Mouse (Mus musculus) thymus, adult 18-20 months (tissue): Measurements from ENCODE around the gene Asb14.
"Not testable (repeated sequence)": the region's sequence is repeated elsewhere in the genome, so short reads cannot be mapped to it uniquely, and the experiment has no call there.

Experiments used
- DNase-seq, 2 experiments: peaks; one replicate each; pipeline ENCODE4 v3.0.0; 2022; ENCODE audit warnings: mixed read lengths in 2 of 2

The Asb14 gene

GRCm38 (mm10) chr14:26894392-26894791 lies at the start of gene Asb14:
TSS of gene Asb14 (plus strand) at chr14:26894557.
- DNase-seq: no peak

GRCm38 (mm10) chr14:26853053-26853452 lies 41.3 kb upstream of the Asb14 start:
- DNase-seq: no peak

GRCm38 (mm10) chr14:26854066-26854465 lies 40.3 kb upstream of the Asb14 start:
- no peak for DNase-seq

- DNase-seq: peak in 1 of 2 experiments; percentile 18
Observed at GRCm38 (mm10) chr14:26858364-26858763, 36.0 kb upstream of the Asb14 start.

- no peak for DNase-seq
Observed at GRCm38 (mm10) chr14:26859024-26859423, 35.3 kb upstream of the Asb14 start.

GRCm38 (mm10) chr14:26867356-26867755 lies 27.0 kb upstream of the Asb14 start:
- no peak for DNase-seq

- DNase-seq: no peak
Observed at GRCm38 (mm10) chr14:26868299-26868698, 26.1 kb upstream of the Asb14 start.

GRCm38 (mm10) chr14:26878756-26879155 lies 15.6 kb upstream of the Asb14 start:
- DNase-seq: peak; percentile 25 to 45

GRCm38 (mm10) chr14:26879976-26880375 lies 14.4 kb upstream of the Asb14 start:
- DNase-seq: no peak

GRCm38 (mm10) chr14:26881700-26882099 lies 12.7 kb upstream of the Asb14 start:
- no peak for DNase-seq

GRCm38 (mm10) chr14:26887244-26887643 lies 7.1 kb upstream of the Asb14 start:
- no peak for DNase-seq

GRCm38 (mm10) chr14:26890777-26891176 lies 3.6 kb upstream of the Asb14 start:
- DNase-seq: no peak

GRCm38 (mm10) chr14:26899490-26899889 lies 5.1 kb downstream of the Asb14 start:
- no peak for DNase-seq

GRCm38 (mm10) chr14:26900893-26901292 lies 6.5 kb downstream of the Asb14 start:
- no peak for DNase-seq

- DNase-seq: no peak
Observed at GRCm38 (mm10) chr14:26907401-26907800, 13.0 kb downstream of the Asb14 start.

- not testable (repeated sequence) for DNase-seq
Observed at GRCm38 (mm10) chr14:26910461-26910860, 16.1 kb downstream of the Asb14 start.

GRCm38 (mm10) chr14:26911201-26911600 lies 16.8 kb downstream of the Asb14 start:
- DNase-seq: no peak

- no peak for DNase-seq
Observed at GRCm38 (mm10) chr14:26911826-26912225, 17.5 kb downstream of the Asb14 start.

- DNase-seq: no peak
Observed at GRCm38 (mm10) chr14:26913681-26914268, 19.4 kb downstream of the Asb14 start.

- DNase-seq: no peak
Observed at GRCm38 (mm10) chr14:26919310-26919709, 25.0 kb downstream of the Asb14 start.

GRCm38 (mm10) chr14:26923702-26924421 lies 29.5 kb downstream of the Asb14 start:
- DNase-seq: no peak

- DNase-seq: no peak
Observed at GRCm38 (mm10) chr14:26934891-26935290, 40.5 kb downstream of the Asb14 start.

- DNase-seq: no peak
Observed at GRCm38 (mm10) chr14:26935558-26935957, 41.2 kb downstream of the Asb14 start.

GRCm38 (mm10) chr14:26956139-26956538 lies 61.8 kb downstream of the Asb14 start:
- DNase-seq: not testable (repeated sequence)

- DNase-seq: no peak
Observed at GRCm38 (mm10) chr14:26960518-26960917, 66.2 kb downstream of the Asb14 start.
